Mouse (Mus musculus) MEL (cell line): ENCODE measurements at regions not wholly inside any gene's neighbourhood (a gene's known extent, or its start where the extent isn't known, plus 50 kb on each side); places are given as distances from the start of the nearest gene placed in this dataset.

ENCODE experiments used
- DNase-seq: peaks from one replicate; pipeline ENCODE4 v3.0.0; 2011; ENCODE audit warnings: low read depth, low spot score
- H3K27ac ChIP-seq: 2 replicates; pipeline ENCODE4 v1.5.1; 2012; ENCODE audit warnings: low read depth, mild to moderate bottlenecking, control low read depth, low read length, moderate library complexity; ENCODE audit not compliant: control insufficient read depth
- H3K27me3 ChIP-seq, 2 experiments: fragments of 150-350 bp in 1 of 2; sonication (generic) in 1 of 2; 2 replicates each; pipeline ENCODE4 v1.6.1; 2012; ENCODE audit warnings: low read length in 2 of 2, mild to moderate bottlenecking in 2 of 2, improper control_type of control experiment in 1 of 2, moderate library complexity in 1 of 2; ENCODE audit not compliant: insufficient read depth in 2 of 2, control insufficient read depth in 1 of 2
- H3K36me3 ChIP-seq, 2 experiments: 2 replicates each; pipeline ENCODE4 v1.6.1; 2012 to 2014; ENCODE audit warnings: low read length in 2 of 2, improper control_type of control experiment in 1 of 2, inconsistent platforms in 1 of 2, mild to moderate bottlenecking in 1 of 2; ENCODE audit not compliant: insufficient read depth in 2 of 2, control insufficient read depth in 1 of 2
- H3K4me1 ChIP-seq, 2 experiments: fragments of 150-350 bp in 1 of 2; sonication (generic) in 1 of 2; 2 replicates each; pipeline ENCODE4 v1.6.1; 2012; ENCODE audit warnings: low read length in 2 of 2, improper control_type of control experiment in 1 of 2, mild to moderate bottlenecking in 1 of 2; ENCODE audit not compliant: insufficient read depth in 2 of 2, control insufficient read depth in 1 of 2
- H3K4me3 ChIP-seq, 2 experiments: fragments of 150-350 bp in 1 of 2; sonication (generic) in 1 of 2; 2 replicates each; pipeline ENCODE4 v1.5.1; 2012; ENCODE audit warnings: low read depth in 2 of 2, low read length in 2 of 2, mild to moderate bottlenecking in 2 of 2, moderate library complexity in 2 of 2, control low read depth in 1 of 2, improper control_type of control experiment in 1 of 2; ENCODE audit not compliant: control insufficient read depth in 1 of 2, insufficient read depth in 1 of 2
- H3K79me2 ChIP-seq: 2 replicates; pipeline ENCODE4 v1.6.1; 2012; ENCODE audit warnings: mild to moderate bottlenecking, low read length, moderate library complexity; ENCODE audit not compliant: control insufficient read depth, poor library complexity, insufficient read depth
- H3K9ac ChIP-seq: 2 replicates; pipeline ENCODE4 v1.6.1; 2012; ENCODE audit warnings: low read depth, mild to moderate bottlenecking, control low read depth, low read length, moderate library complexity; ENCODE audit not compliant: control insufficient read depth, poor library complexity, severe bottlenecking
- H3K9me3 ChIP-seq: fragments of 150-350 bp; sonication (generic); replicated peaks from 2 replicates; pipeline ENCODE4 v1.6.1; 2012; ENCODE audit warnings: mild to moderate bottlenecking, low read length, improper control_type of control experiment, moderate library complexity; ENCODE audit not compliant: insufficient read depth
- BHLHE40 ChIP-seq: IDR thresholded peaks from 2 replicates; pipeline ENCODE4 v1.6.1; 2012; ENCODE audit warnings: low read depth, mild to moderate bottlenecking, inconsistent platforms, low read length, improper control_type of control experiment, borderline replicate concordance
- CTCF ChIP-seq, 3 experiments: IDR thresholded peaks in 2 of 3; conservative IDR thresholded peaks in 1 of 3; 2 replicates each; pipeline ENCODE4 v1.5.1; 2011 to 2012; ENCODE audit warnings: low read length in 3 of 3, low read depth in 2 of 3, mild to moderate bottlenecking in 2 of 3, improper control_type of control experiment in 1 of 3, inconsistent platforms in 1 of 3, mixed read lengths in 1 of 3, moderate library complexity in 1 of 3; ENCODE audit not compliant: control insufficient read depth in 1 of 3, insufficient read depth in 1 of 3, poor library complexity in 1 of 3, severe bottlenecking in 1 of 3
- E2F4 ChIP-seq: IDR thresholded peaks from 2 replicates; pipeline ENCODE4 v1.6.1; 2011; ENCODE audit warnings: low read depth, low read length, improper control_type of control experiment, borderline replicate concordance
- ETS1 ChIP-seq: IDR thresholded peaks from 2 replicates; pipeline ENCODE4 v1.6.1; 2012; ENCODE audit warnings: low read depth, mild to moderate bottlenecking, inconsistent platforms, low read length, improper control_type of control experiment, moderate library complexity
- GABPA ChIP-seq: IDR thresholded peaks from 2 replicates; pipeline ENCODE4 v1.6.1; 2012; ENCODE audit warnings: low read depth, mild to moderate bottlenecking, inconsistent platforms, low read length, improper control_type of control experiment, moderate library complexity
- GATA1 ChIP-seq: IDR thresholded peaks from 2 replicates; pipeline ENCODE4 v1.6.1; 2011; ENCODE audit warnings: low read depth, low read length, improper control_type of control experiment
- KAT2A ChIP-seq: conservative IDR thresholded peaks from 2 replicates; pipeline ENCODE4 v1.6.1; 2012; ENCODE audit warnings: low read depth, low read length, improper control_type of control experiment, inconsistent platforms
- MAFK ChIP-seq: IDR thresholded peaks from 2 replicates; pipeline ENCODE4 v1.6.1; 2011; ENCODE audit warnings: low read depth, mild to moderate bottlenecking, low read length, improper control_type of control experiment, borderline replicate concordance
- MAX ChIP-seq: IDR thresholded peaks from 2 replicates; pipeline ENCODE4 v1.6.1; 2011; ENCODE audit warnings: low read length, improper control_type of control experiment
- MAZ ChIP-seq: IDR thresholded peaks from 2 replicates; pipeline ENCODE4 v1.6.1; 2012; ENCODE audit warnings: low read depth, mild to moderate bottlenecking, inconsistent platforms, low read length, improper control_type of control experiment
- MEF2A ChIP-seq: IDR thresholded peaks from 2 replicates; pipeline ENCODE4 v1.6.1; 2014; ENCODE audit warnings: low read depth, mild to moderate bottlenecking, inconsistent platforms, low read length, improper control_type of control experiment; ENCODE audit not compliant: poor library complexity, insufficient replicate concordance, severe bottlenecking; ENCODE audit errors: extremely low read depth
- MXI1 ChIP-seq: IDR thresholded peaks from 2 replicates; pipeline ENCODE4 v1.6.1; 2011; ENCODE audit warnings: mild to moderate bottlenecking, low read depth, low read length, improper control_type of control experiment
- NRF1 ChIP-seq: IDR thresholded peaks from 2 replicates; pipeline ENCODE4 v1.6.1; 2014; ENCODE audit warnings: low read depth, mild to moderate bottlenecking, inconsistent platforms, low read length, improper control_type of control experiment, moderate library complexity; ENCODE audit not compliant: poor library complexity, insufficient read depth, severe bottlenecking
- POLR2A ChIP-seq, 2 experiments: IDR thresholded peaks; 2 replicates each; pipeline ENCODE4 v1.6.1; 2011 to 2012; ENCODE audit warnings: low read length in 2 of 2, mild to moderate bottlenecking in 2 of 2, control low read depth in 1 of 2, improper control_type of control experiment in 1 of 2, low read depth in 1 of 2, moderate library complexity in 1 of 2; ENCODE audit not compliant: control insufficient read depth in 1 of 2, insufficient read depth in 1 of 2, poor library complexity in 1 of 2
- POLR2AphosphoS5 ChIP-seq: IDR thresholded peaks from 2 replicates; pipeline ENCODE4 v1.6.1; 2012; ENCODE audit warnings: low read depth, borderline replicate concordance, mild to moderate bottlenecking, inconsistent platforms, low read length, moderate library complexity, mixed read lengths
- RAD21 ChIP-seq: IDR thresholded peaks from 2 replicates; pipeline ENCODE4 v1.6.1; 2011; ENCODE audit warnings: mild to moderate bottlenecking, low read depth, low read length, improper control_type of control experiment
- SIN3A ChIP-seq: IDR thresholded peaks from 2 replicates; pipeline ENCODE4 v1.6.1; 2012; ENCODE audit warnings: low read length, improper control_type of control experiment, inconsistent platforms
- SMC3 ChIP-seq: IDR thresholded peaks from 2 replicates; pipeline ENCODE4 v1.6.1; 2011; ENCODE audit warnings: low read depth, low read length, improper control_type of control experiment
- TAL1 ChIP-seq: IDR thresholded peaks from 2 replicates; pipeline ENCODE4 v1.6.1; 2012; ENCODE audit warnings: mild to moderate bottlenecking, inconsistent platforms, low read length, moderate library complexity, mixed read lengths
- TBP ChIP-seq: IDR thresholded peaks from 2 replicates; pipeline ENCODE4 v1.8.0; 2011; ENCODE audit warnings: low read depth, low read length, improper control_type of control experiment
- UBTF ChIP-seq: IDR thresholded peaks from 2 replicates; pipeline ENCODE4 v1.6.1; 2012; ENCODE audit warnings: low read depth, mild to moderate bottlenecking, inconsistent platforms, low read length, improper control_type of control experiment, moderate library complexity, borderline replicate concordance; ENCODE audit not compliant: insufficient read depth
- ZC3H11A ChIP-seq: IDR thresholded peaks from 2 replicates; pipeline ENCODE4 v1.6.1; 2012; ENCODE audit warnings: low read depth, mild to moderate bottlenecking, inconsistent platforms, low read length, improper control_type of control experiment
- ZKSCAN1 ChIP-seq: IDR thresholded peaks from 2 replicates; pipeline ENCODE4 v1.6.1; 2012; ENCODE audit warnings: low read depth, mild to moderate bottlenecking, inconsistent platforms, low read length, improper control_type of control experiment, moderate library complexity

- Histone ChIP-seq H3K4me3 (no peak overlapping the region), H3K27ac (peak overlapping the region; percentile 91), H3K4me1 (peaks cover 56 to 73% of the 10 kb centered on the region in 2 experiments), H3K9ac (peak overlapping the region; percentile 55), H3K9me3 (no peaks in the 10 kb centered on the region), H3K27me3 (no peaks in the 10 kb centered on the region), H3K36me3 (peaks cover 0 to 92% of the 10 kb centered on the region in 2 experiments; a peak in 2 of 4 replicates), H3K79me2 (no peaks in the 10 kb centered on the region)
- TF ChIP-seq UBTF, result no peak
- no peak for TF ChIP-seq POLR2AphosphoS5
- no peak for TF ChIP-seq KAT2A
- no peak for TF ChIP-seq MXI1
- TF ChIP-seq MAX, result no peak
- TF ChIP-seq BHLHE40, result no peak
- TF ChIP-seq NRF1, result no peak
- no peak for TF ChIP-seq ZKSCAN1
- no peak for TF ChIP-seq TAL1
- peak; percentile 48; the same call in 1 of the 2 replicates for TF ChIP-seq TBP
- no peak for TF ChIP-seq GABPA
- no peak for TF ChIP-seq ZC3H11A
- TF ChIP-seq E2F4, result no peak
- no peak for TF ChIP-seq SMC3
- TF ChIP-seq MAZ, result no peak
- TF ChIP-seq CTCF (IDR thresholded peaks at IDR 0.05 in 2 of 3, conservative IDR thresholded peaks at IDR 0.05 in 1 of 3; ENCODE audit: control insufficient read depth in 1 of 3, insufficient read depth in 1 of 3, low read depth in 2 of 3, low read length in 3 of 3, poor library complexity in 1 of 3, severe bottlenecking in 1 of 3), result no peak
- no peak for TF ChIP-seq MAFK
- peak; percentile 76 for TF ChIP-seq GATA1
- no peak for TF ChIP-seq MEF2A
- no peak for TF ChIP-seq ETS1
- TF ChIP-seq RAD21, result no peak
- no peak for TF ChIP-seq SIN3A
- peak in 1 of 2 experiments; percentile 19; a peak in 1 of 4 replicates for TF ChIP-seq POLR2A (IDR thresholded peaks at IDR 0.05; ENCODE audit: control insufficient read depth in 1 of 2, insufficient read depth in 1 of 2, low read depth in 1 of 2, low read length in 2 of 2, poor library complexity in 1 of 2)
- peak; percentile 82 for DNase-seq
These were observed 132.2 kb upstream of the Max start for GRCm38 (mm10) chr12:77094168-77094567.
